Mouse (Mus musculus) spleen, adult 18-20 months (tissue): ENCODE measurements at regions not wholly inside any gene's neighbourhood (a gene's known extent, or its start where the extent isn't known, plus 50 kb on each side); places are given as distances from the start of the nearest gene placed in this dataset.

Experiments
- DNase-seq, 2 experiments: peaks; one replicate each; pipeline ENCODE4 v3.0.0; 2022; ENCODE audit warnings: mixed read lengths in 2 of 2

DNA sequence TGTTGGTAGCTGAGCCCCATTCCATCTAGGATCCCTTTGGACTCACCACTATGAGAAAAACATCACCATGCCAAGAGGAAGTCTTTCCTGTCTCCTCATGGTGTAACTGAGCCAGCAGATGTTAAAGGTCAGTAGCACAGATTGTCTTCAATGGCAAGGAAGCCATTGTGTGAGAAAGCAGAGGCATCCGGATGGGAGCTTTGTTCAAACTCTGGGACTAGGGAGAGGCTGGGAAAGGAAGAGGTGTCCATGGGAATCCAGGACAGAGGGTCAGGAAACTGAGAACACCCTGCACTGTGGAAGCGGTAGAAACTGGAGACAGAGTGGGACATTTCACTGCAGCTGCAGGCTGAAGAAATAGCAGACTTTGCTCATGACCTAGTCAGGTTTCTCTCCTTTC lies 173.1 kb upstream of the Tnp1 start:
- no peak for DNase-seq

DNA sequence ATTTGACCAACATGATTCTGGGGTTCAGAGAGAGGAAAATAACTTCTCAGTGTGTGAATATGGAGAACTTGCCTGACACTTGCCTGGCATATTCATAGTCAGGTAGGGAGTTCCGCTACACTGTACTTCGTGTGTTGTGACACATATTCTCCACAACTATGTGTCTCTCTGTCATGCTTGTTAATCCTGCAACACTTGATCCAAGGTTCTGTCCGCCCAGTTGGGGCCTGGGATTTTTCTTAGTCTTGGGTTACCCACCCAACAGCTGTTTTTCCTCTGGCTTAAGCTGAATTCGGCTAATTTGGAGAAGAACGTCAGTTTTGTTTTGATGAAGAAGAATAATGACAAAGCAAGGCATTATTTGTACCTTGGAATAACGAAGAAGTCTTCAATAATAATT lies 168.8 kb upstream of the Tnp1 start:
- DNase-seq = no peak

GRCm38 (mm10) chr1:73178810-73179209 lies 163.1 kb upstream of the Tnp1 start:
- no peak for DNase-seq

DNA sequence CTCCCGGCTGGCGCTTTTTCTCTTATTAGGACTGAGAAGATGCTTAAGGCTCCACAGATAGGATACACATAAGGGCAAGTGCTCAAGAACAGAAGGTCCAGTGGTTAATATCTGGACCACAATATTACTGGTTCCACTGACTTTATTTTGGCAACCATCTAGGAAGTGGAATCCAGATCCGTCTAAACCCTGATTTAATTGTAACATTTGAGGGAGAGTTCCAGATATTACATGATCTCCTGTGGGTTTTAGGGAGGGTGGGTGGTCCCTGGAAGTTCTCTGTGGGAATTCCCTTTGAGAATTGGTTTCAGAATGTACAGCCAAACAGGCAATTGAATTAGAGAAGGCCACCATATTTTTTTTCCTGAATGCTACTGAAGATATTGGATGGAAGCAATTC lies 161.4 kb upstream of the Tnp1 start:
- DNase-seq = no peak

DNA sequence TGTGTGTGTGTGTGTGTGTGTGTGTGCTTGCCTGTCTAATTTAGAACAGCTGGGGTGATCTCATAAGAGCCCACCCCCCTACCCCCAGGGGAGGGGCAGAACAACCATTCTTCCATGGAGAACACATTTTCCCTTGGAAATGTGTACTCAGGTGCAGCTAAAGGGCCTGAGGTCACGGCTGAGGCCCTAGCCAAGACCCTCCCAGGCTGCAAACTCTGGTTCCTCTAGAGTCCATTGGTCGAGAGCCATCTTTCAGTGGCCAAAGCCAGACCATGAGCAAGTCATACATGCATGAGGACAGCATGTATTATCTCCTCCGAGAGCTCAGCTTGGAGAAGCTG lies 154.9 kb upstream of the Tnp1 start:
- DNase-seq = no peak

DNA sequence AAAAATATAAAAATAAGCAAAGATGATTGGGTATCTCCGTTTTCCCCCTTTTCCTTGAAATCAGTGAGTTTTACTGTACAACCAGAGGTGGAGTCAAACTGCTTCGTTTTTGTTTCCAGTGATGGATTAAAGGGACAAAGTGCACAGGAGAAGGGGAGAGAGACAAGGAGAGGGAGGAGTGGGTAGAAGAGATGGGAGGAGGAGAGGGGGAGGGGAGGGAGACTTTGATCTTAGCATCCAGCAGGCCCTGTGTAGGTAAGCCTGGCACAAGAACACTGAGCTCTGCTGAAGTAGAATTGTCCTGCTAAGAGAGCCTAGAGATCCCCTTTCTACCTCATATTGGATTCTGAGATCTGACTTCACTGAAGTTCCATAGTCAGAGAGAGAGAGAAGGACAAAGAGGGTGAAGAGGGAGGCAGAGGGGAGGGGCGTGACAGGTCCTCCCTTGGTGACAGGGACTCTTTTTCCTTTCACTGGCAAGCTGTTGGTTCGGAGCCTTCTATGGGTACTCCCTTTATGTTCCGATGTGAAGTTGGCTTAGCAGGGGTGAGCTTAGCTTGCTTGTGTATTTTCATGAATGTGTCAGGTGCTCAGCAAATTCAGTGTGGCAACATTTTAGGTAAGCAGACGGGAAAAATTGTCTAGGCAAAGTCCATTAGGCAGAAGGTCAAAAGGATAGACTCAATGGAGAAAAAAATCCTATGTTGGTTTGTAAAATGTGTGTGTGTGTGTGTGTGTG lies 154.4 kb upstream of the Tnp1 start:
- DNase-seq = no peak

- no peak for DNase-seq
Observed at GRCm38 (mm10) chr1:73169077-73169869, 153.6 kb upstream of the Tnp1 start.

DNA sequence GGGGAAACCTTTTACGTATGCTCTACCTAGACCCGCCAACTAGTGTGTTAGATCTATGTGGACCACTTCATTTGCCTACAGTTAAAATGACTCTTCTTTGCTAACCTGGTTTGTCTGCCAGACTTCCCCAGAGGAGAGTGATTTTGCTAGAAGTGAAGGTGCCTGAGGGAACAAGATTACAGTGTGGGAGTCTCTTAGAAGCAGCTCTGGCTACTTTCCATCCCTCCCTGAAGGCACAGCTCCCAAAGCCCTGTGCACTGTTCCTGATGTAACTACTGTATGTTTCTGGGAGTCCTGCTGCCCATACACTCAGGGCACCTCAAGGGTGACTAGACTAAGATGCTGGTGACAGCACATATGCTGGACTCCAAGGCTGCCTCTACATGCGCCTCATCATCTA lies 144.5 kb upstream of the Tnp1 start:
- DNase-seq = no peak

- no peak for DNase-seq
Observed at GRCm38 (mm10) chr1:73159405-73159976, 143.8 kb upstream of the Tnp1 start.

- no peak for DNase-seq
Observed at GRCm38 (mm10) chr1:73153438-73154097, 137.9 kb upstream of the Tnp1 start.

GRCm38 (mm10) chr1:73149926-73150325 lies 134.2 kb upstream of the Tnp1 start:
- no peak for DNase-seq

DNA sequence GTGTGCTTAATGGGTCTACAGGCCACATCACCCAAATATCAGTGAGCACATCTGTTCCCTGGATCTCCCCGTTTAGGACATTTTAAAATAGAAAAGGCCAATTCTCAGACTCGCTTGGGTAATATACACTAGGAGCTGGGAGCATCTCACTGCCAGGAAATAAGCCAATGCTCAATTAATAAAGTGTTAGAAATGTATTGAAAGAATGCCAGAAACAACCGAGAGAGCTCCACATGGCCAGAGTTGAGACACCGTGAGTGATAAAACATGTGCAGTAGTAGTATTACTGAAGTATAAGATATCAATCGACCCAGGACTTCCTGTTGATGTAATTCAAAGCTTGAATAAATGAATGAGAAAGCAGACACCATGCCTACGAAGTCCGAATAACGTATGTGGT lies 127.1 kb upstream of the Tnp1 start:
- no peak for DNase-seq

- DNase-seq = no peak
Observed at GRCm38 (mm10) chr1:73140557-73141345, 125.0 kb upstream of the Tnp1 start.

DNA sequence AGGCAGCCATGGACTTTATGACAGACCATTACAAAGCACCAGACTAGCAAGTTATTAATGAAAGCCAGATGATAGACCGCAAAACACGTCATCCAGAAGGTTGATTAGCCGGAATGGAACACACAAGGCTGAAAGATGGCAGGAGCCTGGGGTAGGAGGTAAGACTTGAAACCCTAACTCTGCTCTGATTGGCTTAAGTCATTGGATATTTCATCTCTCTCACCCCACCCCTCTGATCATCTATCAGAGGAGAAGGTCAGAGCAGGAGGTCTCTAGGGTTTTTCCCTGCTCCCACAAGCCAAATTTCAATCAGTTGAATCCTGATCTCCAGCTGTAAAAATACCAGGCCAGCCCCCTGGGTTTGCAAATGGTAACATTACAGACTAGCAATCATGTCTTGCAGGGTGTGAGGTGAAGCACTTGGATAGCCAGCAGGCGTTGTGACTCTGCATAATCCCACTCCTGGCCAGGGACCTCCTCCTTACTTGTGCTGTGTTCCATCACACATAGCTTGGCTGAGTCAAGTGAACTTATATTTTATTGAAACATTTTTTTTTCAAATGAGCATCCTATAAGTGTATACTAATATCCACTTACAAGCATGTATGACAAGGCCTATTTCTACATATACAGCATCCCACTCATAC lies 114.6 kb upstream of the Tnp1 start:
- DNase-seq = no peak

DNA sequence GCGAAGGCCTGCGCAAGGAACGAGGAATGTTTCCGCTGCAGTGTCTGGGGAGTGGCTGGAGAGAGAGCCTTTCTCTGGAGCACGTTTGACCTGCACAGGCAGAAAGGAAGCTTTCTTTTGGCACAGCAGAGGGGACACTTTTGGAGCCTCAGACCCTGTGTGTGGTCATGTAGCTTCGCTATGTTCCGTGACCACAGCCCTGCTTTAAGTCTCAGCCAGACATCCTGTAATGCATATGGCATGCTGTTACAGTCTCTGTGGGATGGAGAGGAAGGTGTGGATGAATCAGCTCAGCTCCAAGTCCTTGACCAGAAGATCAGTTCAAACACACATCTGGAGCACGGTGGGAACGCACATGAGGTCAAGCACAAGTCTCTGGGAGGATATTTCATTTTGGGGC lies 107.3 kb upstream of the Tnp1 start:
- no peak for DNase-seq

- DNase-seq = no peak
Observed at GRCm38 (mm10) chr1:73118661-73119060, 103.0 kb upstream of the Tnp1 start.

DNA sequence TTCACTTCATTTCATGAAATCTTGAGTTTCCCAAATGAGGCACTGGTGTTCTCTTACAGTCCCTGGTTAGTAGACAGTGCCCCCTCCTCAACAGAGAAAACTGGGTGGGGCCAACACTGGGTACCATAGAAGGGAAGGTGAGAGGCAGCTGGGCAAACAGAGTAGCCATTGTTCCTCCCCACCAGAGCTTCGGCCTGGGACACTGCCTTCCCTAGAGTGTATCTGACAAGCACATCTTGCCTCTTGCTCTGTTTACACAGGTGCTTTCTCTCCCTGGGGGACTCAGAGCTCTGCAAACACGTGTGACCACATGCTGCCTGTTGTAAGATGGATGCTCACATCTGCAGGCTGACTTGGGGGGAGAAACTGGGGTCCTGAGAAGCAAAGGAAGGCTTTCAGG lies 100.8 kb upstream of the Tnp1 start:
- DNase-seq = no peak

- no peak for DNase-seq
Observed at GRCm38 (mm10) chr1:73115854-73116253, 100.1 kb upstream of the Tnp1 start.

- DNase-seq = no peak
Observed at GRCm38 (mm10) chr1:73113137-73113536, 97.4 kb upstream of the Tnp1 start.

DNA sequence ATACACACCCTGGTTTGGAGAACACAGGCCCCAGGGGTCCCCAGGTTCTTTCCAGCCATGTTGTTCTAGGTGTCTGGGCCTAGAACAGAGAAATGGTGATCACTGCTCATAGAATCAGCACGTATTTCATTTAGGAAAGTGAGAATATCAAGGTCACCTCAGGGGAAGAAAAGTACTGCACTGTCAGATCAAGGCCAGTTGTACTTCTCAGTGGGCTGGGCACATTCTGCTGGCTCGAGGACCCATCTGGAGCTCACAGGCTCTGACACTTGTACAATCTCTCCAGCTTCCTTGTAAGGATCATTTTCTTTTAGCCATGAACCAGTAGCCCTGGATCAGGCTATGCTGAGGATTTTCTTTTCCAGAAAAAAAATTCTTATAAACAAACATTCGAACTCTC lies 97.0 kb upstream of the Tnp1 start:
- DNase-seq = no peak

GRCm38 (mm10) chr1:73111911-73112310 lies 96.2 kb upstream of the Tnp1 start:
- DNase-seq = no peak

DNA sequence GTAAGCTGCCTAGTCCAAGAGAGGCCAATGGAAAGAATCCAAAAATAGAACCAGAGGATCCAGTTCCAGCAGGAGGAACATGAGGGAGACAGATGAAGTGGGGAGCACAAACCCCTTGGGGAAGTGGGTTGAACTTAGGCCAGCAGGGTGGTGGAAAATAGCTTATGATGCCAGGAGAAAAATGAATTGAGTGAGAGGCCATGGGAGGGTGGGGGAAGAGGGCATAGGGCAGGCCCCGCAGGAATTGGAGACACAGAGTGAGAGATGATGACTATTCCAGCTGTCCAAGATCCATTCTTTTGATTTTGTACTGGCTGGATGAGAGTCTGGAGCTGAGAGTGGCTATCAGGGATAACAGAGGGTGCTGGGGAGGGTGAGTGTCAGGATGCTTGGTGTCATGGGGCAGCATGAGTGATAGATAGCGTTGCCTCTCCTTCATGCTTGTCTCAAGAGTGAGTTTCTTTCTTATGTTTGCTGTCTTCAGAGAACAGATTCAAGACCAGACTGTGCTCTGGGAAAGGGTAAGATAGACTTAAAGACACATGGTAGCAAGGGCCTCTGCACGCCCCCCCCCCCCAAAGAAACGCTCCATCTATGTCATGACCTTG lies 90.3 kb upstream of the Tnp1 start:
- DNase-seq = no peak
